Mouse (Mus musculus) heart, embryonic 14.5 days (tissue): ENCODE measurements around the gene Ick. TPM values are rescaled to one million over a fixed set of nuclear protein-coding genes. Genes with fewer than 3 reads are reported as not detected.
A peak's percentile ranks its signal among the peaks of the same experiment; 100 is the strongest.

Experiments used
- ATAC-seq: fragments of 200-750 bp; cut with Nextera tagmentation; 2 replicates; pipeline ENCODE4 v1.8.0; 2017; ENCODE audit warnings: low read depth, moderate TSS enrichment; ENCODE audit not compliant: insufficient number of reproducible peaks, insufficient read depth, low FRiP score
- H3K27ac ChIP-seq, 2 experiments: fragments of 200-500 bp in 1 of 2; fragments of 300-500 bp in 1 of 2; sonication (generic) in 1 of 2; replicated peaks in 1 of 2; 2 replicates each; pipeline ENCODE4 v1.5.1; 2012 to 2014; ENCODE audit warnings: low read depth in 2 of 2, low read length in 2 of 2, control low read depth in 1 of 2, mild to moderate bottlenecking in 1 of 2, mixed read lengths in 1 of 2; ENCODE audit not compliant: control insufficient read depth in 1 of 2, insufficient read depth in 1 of 2
- H3K27me3 ChIP-seq: fragments of 300-500 bp; sonication (generic); 2 replicates; pipeline ENCODE4 v1.6.1; 2014; ENCODE audit warnings: mild to moderate bottlenecking, low read length, control low read depth; ENCODE audit not compliant: control insufficient read depth, insufficient read depth
- H3K36me3 ChIP-seq: fragments of 300-500 bp; sonication (generic); 2 replicates; pipeline ENCODE4 v1.6.1; 2014; ENCODE audit warnings: mild to moderate bottlenecking, control low read depth, low read length, mixed read lengths; ENCODE audit not compliant: control insufficient read depth, insufficient read depth
- H3K4me1 ChIP-seq, 2 experiments: fragments of 200-500 bp in 1 of 2; fragments of 300-500 bp in 1 of 2; sonication (generic) in 1 of 2; 2 replicates each; pipeline ENCODE4 v1.6.1; 2012 to 2014; ENCODE audit warnings: low read length in 2 of 2, control low read depth in 1 of 2, mixed read lengths in 1 of 2; ENCODE audit not compliant: control insufficient read depth in 2 of 2, insufficient read depth in 2 of 2
- H3K4me2 ChIP-seq: fragments of 300-500 bp; sonication (generic); 2 replicates; pipeline ENCODE4 v1.6.1; 2014; ENCODE audit warnings: mild to moderate bottlenecking, low read length
- H3K4me3 ChIP-seq, 2 experiments: fragments of 200-500 bp in 1 of 2; fragments of 300-500 bp in 1 of 2; sonication (generic) in 1 of 2; 2 replicates each; pipeline ENCODE4 v1.5.1; 2012 to 2014; ENCODE audit warnings: low read length in 2 of 2, mild to moderate bottlenecking in 2 of 2, control low read depth in 1 of 2, low read depth in 1 of 2, moderate library complexity in 1 of 2; ENCODE audit not compliant: control insufficient read depth in 1 of 2, insufficient read depth in 1 of 2
- H3K9ac ChIP-seq: fragments of 300-500 bp; sonication (generic); 2 replicates; pipeline ENCODE4 v1.6.1; 2014; ENCODE audit warnings: mild to moderate bottlenecking, low read length
- H3K9me3 ChIP-seq: fragments of 300-500 bp; sonication (generic); 2 replicates; pipeline ENCODE4 v1.6.1; 2016; ENCODE audit warnings: low read length, control low read depth; ENCODE audit not compliant: control insufficient read depth
- WGBS: fragments of 180-500 bp; shearing (Covaris S2); extraction: QIAGEN DNeasy Blood & Tissue Kit; methylation state at CpG from one replicate; pipeline ENCODE4 v1.1.7; 2014; 5-methylcytosine and 5-hydroxymethylcytosine counted together
- polyA plus RNA-seq: library from polyadenylated mRNA; unstranded; fragments of >200 nt; fragmentation: Nextera tagmentation; extraction: Ambion mirVana; gene quantifications from 2 replicates; pipeline ENCODE4 v1.2.1, GENCODE M21; 2014

Gene Ick
- polyA plus RNA-seq, 1 experiment from 2014 or later = 16.0 TPM

- H3K27ac ChIP-seq = no peak overlapping the region
- no peaks in the 10 kb centered on the region for H3K9me3 ChIP-seq
- no peak overlapping the region for H3K4me3 ChIP-seq
- no peaks in the 10 kb centered on the region for H3K27me3 ChIP-seq
- no peaks in the 10 kb centered on the region for H3K36me3 ChIP-seq
- WGBS = 81% methylated on average over 6 of the region's 6 CpGs
- no peak overlapping the region for H3K9ac ChIP-seq
- no peak overlapping the region for H3K4me2 ChIP-seq
- H3K4me1 ChIP-seq = peaks cover 13 to 30% of the 10 kb centered on the region in 2 experiments
- ATAC-seq = no peak
These were observed 15.3 kb downstream of the Ick start for GRCm38 (mm10) chr9:78124297-78124696.

DNA sequence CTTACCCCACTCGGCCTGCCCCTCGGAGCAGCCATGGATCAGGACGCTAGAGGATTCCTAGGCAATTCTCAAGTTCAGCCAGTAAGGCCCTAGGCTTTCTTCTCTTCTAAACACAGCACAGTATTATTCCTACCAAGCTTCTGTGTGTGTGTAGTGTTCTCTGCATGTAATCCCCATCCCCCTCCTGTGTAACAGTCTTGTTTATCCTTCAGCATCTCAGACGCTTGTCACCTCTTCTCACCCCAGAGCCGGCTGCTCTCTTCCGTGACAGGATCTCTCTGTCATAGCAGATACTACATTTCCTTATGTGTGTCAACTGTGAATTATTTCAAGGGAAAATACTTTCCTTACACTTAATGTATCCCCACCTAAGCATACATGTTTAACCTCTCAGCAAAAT is 17.0 kb downstream of the Ick start:
- Histone ChIP-seq H3K9ac (no peak overlapping the region), H3K36me3 (no peaks in the 10 kb centered on the region), H3K27ac (no peak overlapping the region), H3K9me3 (no peaks in the 10 kb centered on the region), H3K27me3 (no peaks in the 10 kb centered on the region), H3K4me2 (no peak overlapping the region), H3K4me1 (peaks cover 13 to 24% of the 10 kb centered on the region in 2 experiments), H3K4me3 (no peak overlapping the region)
- no peak for ATAC-seq
- 66% methylated on average over 6 of the region's 6 CpGs for WGBS

DNA sequence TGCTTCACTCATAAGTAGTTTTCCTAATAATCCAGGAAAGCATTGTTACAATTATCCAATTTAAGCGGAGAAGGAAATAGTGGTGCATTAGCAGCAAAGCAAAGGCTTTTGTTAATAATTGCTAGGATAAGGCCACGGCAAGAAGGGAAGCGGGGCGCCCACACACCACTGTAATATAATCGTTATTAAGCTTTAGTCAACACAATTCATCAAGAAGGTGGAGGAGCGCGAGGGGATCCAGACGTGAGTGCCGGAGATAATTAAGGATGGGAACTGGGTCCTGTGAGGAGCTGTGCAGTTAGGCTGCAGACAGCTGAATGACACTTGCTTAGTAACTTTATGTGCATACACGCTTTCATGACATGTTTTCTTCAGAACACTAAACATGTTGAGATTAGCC is 17.7 kb downstream of the Ick start:
- no peak for ATAC-seq
- Histone ChIP-seq H3K27ac (no peak overlapping the region), H3K4me2 (no peak overlapping the region), H3K36me3 (peaks cover 6% of the 10 kb centered on the region; the same call in 1 of the 2 replicates), H3K4me1 (peaks cover 8 to 17% of the 10 kb centered on the region in 2 experiments), H3K27me3 (no peaks in the 10 kb centered on the region), H3K4me3 (no peak overlapping the region), H3K9ac (no peak overlapping the region), H3K9me3 (no peaks in the 10 kb centered on the region)
- 86% methylated on average over 10 of the region's 10 CpGs for WGBS

DNA sequence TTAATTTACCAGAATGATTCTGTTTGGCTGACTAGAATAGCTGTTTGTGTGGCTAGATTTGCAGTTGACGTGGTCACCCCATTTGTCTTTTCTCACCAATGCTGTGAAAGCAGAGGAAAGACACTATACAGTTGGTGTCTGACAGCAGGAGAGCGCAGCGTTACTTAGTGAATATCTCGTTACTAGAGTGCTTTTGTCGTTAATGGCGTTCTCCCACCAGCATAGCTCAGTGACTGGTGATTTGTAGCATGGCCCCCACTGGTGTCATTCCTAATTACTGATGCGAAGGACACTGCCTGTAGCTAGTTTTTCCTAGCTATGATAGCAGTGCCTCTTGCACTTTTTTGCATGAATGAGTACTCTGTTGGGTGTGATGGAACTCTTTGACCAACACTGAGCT is 26.7 kb downstream of the Ick start:
- H3K27me3 ChIP-seq = no peaks in the 10 kb centered on the region
- 54% methylated on average over 7 of the region's 7 CpGs for WGBS
- H3K4me1 ChIP-seq = peaks cover 3 to 15% of the 10 kb centered on the region in 2 experiments
- peaks cover 65% of the 10 kb centered on the region for H3K36me3 ChIP-seq
- H3K4me3 ChIP-seq = no peak overlapping the region
- no peak overlapping the region for H3K9ac ChIP-seq
- no peak for ATAC-seq
- no peak overlapping the region for H3K4me2 ChIP-seq
- H3K27ac ChIP-seq = no peak overlapping the region
- H3K9me3 ChIP-seq = no peaks in the 10 kb centered on the region

DNA sequence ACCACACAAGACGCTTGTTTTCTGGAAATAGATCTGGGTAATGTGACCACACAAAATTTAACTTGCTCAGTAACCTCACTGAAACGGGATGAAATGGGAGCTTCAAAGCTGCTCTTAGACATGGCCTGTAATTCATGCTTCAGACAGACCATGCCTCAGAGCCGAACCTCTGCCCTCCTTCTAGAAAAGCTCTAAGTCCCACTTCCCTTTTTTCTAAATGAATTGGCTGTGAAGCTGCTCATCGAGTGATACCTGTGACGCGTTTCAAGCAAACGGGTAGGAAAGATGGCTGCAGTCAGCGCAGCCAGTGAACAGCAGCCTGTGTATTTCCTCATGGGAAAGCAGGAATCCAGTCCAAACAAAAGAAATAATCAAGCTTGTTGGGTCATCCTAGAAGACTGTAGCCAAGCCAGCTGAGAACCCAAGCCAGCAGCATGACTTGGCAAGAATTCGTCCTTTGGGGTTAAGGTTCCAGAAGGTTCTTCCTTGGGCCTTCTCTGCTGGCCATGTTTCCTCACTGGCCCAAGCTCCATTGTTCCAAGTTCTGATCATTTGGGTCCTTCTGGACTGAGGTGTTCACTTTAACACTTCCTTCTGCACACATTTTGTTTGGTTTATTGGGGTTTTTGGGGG is 29.2 kb downstream of the Ick start:
- Histone ChIP-seq H3K36me3 (peaks cover 67% of the 10 kb centered on the region), H3K9ac (no peak overlapping the region)
- WGBS = 92% methylated on average over 9 of the region's 9 CpGs

DNA sequence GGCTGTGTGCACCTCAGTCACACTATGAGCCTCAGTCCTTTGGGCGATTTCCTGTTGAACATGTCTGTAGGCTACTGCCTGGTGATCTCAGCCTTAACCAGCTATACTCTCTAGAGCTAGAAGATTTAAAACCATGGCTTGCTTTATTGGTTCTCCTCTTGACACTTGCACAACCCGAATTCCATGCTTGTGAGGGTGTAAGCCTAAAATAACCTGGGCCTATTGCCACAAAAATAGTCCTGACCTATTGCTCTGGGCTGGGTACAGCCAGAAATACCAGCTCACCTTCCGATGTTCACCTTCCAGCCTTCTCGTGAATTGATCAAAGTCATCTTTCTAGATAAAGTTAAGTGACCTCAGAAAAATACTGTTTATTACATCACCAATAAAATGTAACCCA is 30.5 kb downstream of the Ick start:
- Histone ChIP-seq H3K4me1 (peaks cover 4 to 24% of the 10 kb centered on the region in 2 experiments), H3K27me3 (no peaks in the 10 kb centered on the region), H3K9me3 (peaks cover 8% of the 10 kb centered on the region), H3K4me2 (no peak overlapping the region), H3K9ac (no peak overlapping the region), H3K4me3 (no peak overlapping the region), H3K27ac (peak overlapping the region; percentile 92 to 97), H3K36me3 (peaks cover 67% of the 10 kb centered on the region)
- WGBS = 36% methylated on average over 4 of the region's 4 CpGs
- ATAC-seq = no peak

More for the DNA sequence above, 29.2 kb downstream of the Ick start:
- Histone ChIP-seq H3K27ac (0 out of 4 replicates have a peak overlapping the region, but pooled peaks of 1 of the 2 experiments have one; percentile 8), H3K9me3 (peaks cover 8% of the 10 kb centered on the region), H3K4me2 (no peak overlapping the region), H3K4me3 (no peak overlapping the region), H3K4me1 (peaks cover 3 to 17% of the 10 kb centered on the region in 2 experiments), H3K27me3 (no peaks in the 10 kb centered on the region)
- ATAC-seq = no peak

- H3K4me2 ChIP-seq = no peak overlapping the region
- no peak for ATAC-seq
- no peak overlapping the region for H3K4me3 ChIP-seq
- no peak overlapping the region for H3K9ac ChIP-seq
- peaks cover 7 to 29% of the 10 kb centered on the region in 2 experiments for H3K4me1 ChIP-seq
- peaks cover 61% of the 10 kb centered on the region for H3K36me3 ChIP-seq
- no peaks in the 10 kb centered on the region for H3K27me3 ChIP-seq
- no peak overlapping the region for H3K27ac ChIP-seq
- H3K9me3 ChIP-seq = peaks cover 8% of the 10 kb centered on the region
- WGBS = 57% methylated on average over 4 of the region's 4 CpGs
These were observed 37.1 kb downstream of the Ick start for GRCm38 (mm10) chr9:78146099-78146498.

- no peak overlapping the region for H3K4me2 ChIP-seq
- no peak overlapping the region for H3K9ac ChIP-seq
- peaks cover 61% of the 10 kb centered on the region for H3K36me3 ChIP-seq
- no peak overlapping the region for H3K27ac ChIP-seq
- no peak for ATAC-seq
- H3K27me3 ChIP-seq = no peaks in the 10 kb centered on the region
- H3K4me3 ChIP-seq = no peak overlapping the region
- peaks cover 7% of the 10 kb centered on the region for H3K9me3 ChIP-seq
- 82% methylated on average over 6 of the region's 6 CpGs for WGBS
- peaks cover 7 to 29% of the 10 kb centered on the region in 2 experiments for H3K4me1 ChIP-seq
These were observed 37.6 kb downstream of the Ick start for GRCm38 (mm10) chr9:78146627-78147026.
